Mouse (Mus musculus) embryonic facial prominence, embryonic 13.5 days (tissue): ENCODE measurements around the gene Secisbp2. TPM values are rescaled to one million over a fixed set of nuclear protein-coding genes. Genes with fewer than 3 reads are reported as not detected.

Source experiments
- ATAC-seq: fragments of 200-750 bp; cut with Nextera tagmentation; 2 replicates; pipeline ENCODE4 v1.8.0; 2017; ENCODE audit warnings: low read depth; ENCODE audit not compliant: insufficient number of reproducible peaks, insufficient read depth, low FRiP score, low TSS enrichment
- H3K27ac ChIP-seq: fragments of 300-500 bp; sonication (generic); 2 replicates; pipeline ENCODE4 v1.5.1; 2015; ENCODE audit warnings: moderate library complexity, mild to moderate bottlenecking, inconsistent platforms
- H3K27me3 ChIP-seq: fragments of 300-500 bp; sonication (generic); 2 replicates; pipeline ENCODE4 v1.6.1; 2015; ENCODE audit warnings: mild to moderate bottlenecking, inconsistent platforms
- H3K36me3 ChIP-seq: fragments of 300-500 bp; sonication (generic); 2 replicates; pipeline ENCODE4 v1.6.1; 2015; ENCODE audit warnings: mild to moderate bottlenecking, inconsistent platforms
- H3K4me1 ChIP-seq: fragments of 300-500 bp; sonication (generic); 2 replicates; pipeline ENCODE4 v1.6.1; 2015; ENCODE audit warnings: inconsistent platforms
- H3K4me2 ChIP-seq: fragments of 300-500 bp; sonication (generic); 2 replicates; pipeline ENCODE4 v1.6.1; 2015; ENCODE audit warnings: moderate library complexity, mild to moderate bottlenecking, inconsistent platforms
- H3K4me3 ChIP-seq: fragments of 300-500 bp; sonication (generic); 2 replicates; pipeline ENCODE4 v1.5.1; 2015; ENCODE audit warnings: mild to moderate bottlenecking, inconsistent platforms
- H3K9ac ChIP-seq: fragments of 300-500 bp; sonication (generic); 2 replicates; pipeline ENCODE4 v1.6.1; 2015; ENCODE audit warnings: mild to moderate bottlenecking, inconsistent platforms
- H3K9me3 ChIP-seq: fragments of 300-500 bp; sonication (generic); 2 replicates; pipeline ENCODE4 v1.6.1; 2016; ENCODE audit warnings: inconsistent platforms
- WGBS: fragments of 180-500 bp; shearing (Covaris S2); methylation state at CpG from one replicate; pipeline ENCODE4 v1.1.7; 2015; ENCODE audit warnings: mixed read lengths; 5-methylcytosine and 5-hydroxymethylcytosine counted together
- polyA plus RNA-seq: library from polyadenylated mRNA; unstranded; fragments of >200 nt; fragmentation: Nextera tagmentation; extraction: Ambion mirVana; gene quantifications from 2 replicates; pipeline ENCODE4 v1.2.1, GENCODE M21; 2015

Gene Secisbp2
- polyA plus RNA-seq, result 36.1 and 38.3 TPM in 2 replicates

GRCm38 (mm10) chr13:51651408-51652064 lies at the start of gene Secisbp2:
Secisbp2 (plus strand) TSS chr13:51651697.
- H3K36me3 ChIP-seq, result peaks cover 37% of the 10 kb centered on the region
- peaks cover 33% of the 10 kb centered on the region for H3K4me1 ChIP-seq
- peak within 1 kb of the TSS; percentile 81 for H3K9ac ChIP-seq
- no peaks in the 10 kb centered on the region for H3K27me3 ChIP-seq
- under 1% methylated on average over 69 of the region's 69 CpGs for WGBS
- peak within 1 kb of the TSS; percentile 89 for H3K27ac ChIP-seq
- H3K9me3 ChIP-seq, result no peaks in the 10 kb centered on the region
- H3K4me2 ChIP-seq, result peak within 1 kb of the TSS; percentile 82
- peak; percentile 89 for ATAC-seq
- peak within 1 kb of the TSS; percentile 71 for H3K4me3 ChIP-seq

- Histone ChIP-seq H3K4me3 (no peak overlapping the region), H3K4me2 (peak overlapping the region; percentile 55), H3K9ac (no peak overlapping the region), H3K36me3 (no peaks in the 10 kb centered on the region), H3K27ac (no peak overlapping the region), H3K27me3 (no peaks in the 10 kb centered on the region), H3K4me1 (peaks cover 15% of the 10 kb centered on the region), H3K9me3 (no peaks in the 10 kb centered on the region)
- 65% methylated on average over 8 of the region's 8 CpGs for WGBS
- no peak for ATAC-seq
Observed at GRCm38 (mm10) chr13:51602764-51603163, 48.7 kb upstream of the Secisbp2 start.

- Histone ChIP-seq H3K4me3 (peak overlapping the region; percentile 25), H3K4me1 (peaks cover 15% of the 10 kb centered on the region), H3K9me3 (no peaks in the 10 kb centered on the region), H3K36me3 (no peaks in the 10 kb centered on the region), H3K27ac (no peak overlapping the region), H3K9ac (peak overlapping the region; percentile 46; the same call in 1 of the 2 replicates), H3K4me2 (peak overlapping the region; percentile 55), H3K27me3 (no peaks in the 10 kb centered on the region)
- WGBS, result 15% methylated on average over 16 of the region's 16 CpGs
- ATAC-seq, result no peak
Observed at GRCm38 (mm10) chr13:51603221-51603893, 48.1 kb upstream of the Secisbp2 start.

GRCm38 (mm10) chr13:51603894-51604244 lies 47.6 kb upstream of the Secisbp2 start:
- WGBS, result 37% methylated on average over 4 of the region's 4 CpGs
- no peak overlapping the region for H3K27ac ChIP-seq
- ATAC-seq, result no peak
- peak overlapping the region; percentile 25 for H3K4me3 ChIP-seq
- H3K9ac ChIP-seq, result 0 out of 2 replicates have a peak overlapping the region, but pooled peaks have one; percentile 46
- H3K36me3 ChIP-seq, result no peaks in the 10 kb centered on the region
- H3K27me3 ChIP-seq, result no peaks in the 10 kb centered on the region
- no peaks in the 10 kb centered on the region for H3K9me3 ChIP-seq
- peaks cover 15% of the 10 kb centered on the region for H3K4me1 ChIP-seq
- peak overlapping the region; percentile 55 for H3K4me2 ChIP-seq

GRCm38 (mm10) chr13:51609231-51609630 lies 42.3 kb upstream of the Secisbp2 start:
- no peak for ATAC-seq
- Histone ChIP-seq H3K36me3 (no peaks in the 10 kb centered on the region), H3K4me1 (peaks cover 7% of the 10 kb centered on the region; the same call in 1 of the 2 replicates), H3K9me3 (no peaks in the 10 kb centered on the region), H3K27ac (no peak overlapping the region), H3K9ac (no peak overlapping the region), H3K4me2 (no peak overlapping the region), H3K27me3 (no peaks in the 10 kb centered on the region), H3K4me3 (no peak overlapping the region)
- WGBS, result 91% methylated on average over 7 of the region's 7 CpGs

GRCm38 (mm10) chr13:51611060-51611459 lies 40.4 kb upstream of the Secisbp2 start:
- no peak for ATAC-seq
- H3K9ac ChIP-seq, result no peak overlapping the region
- H3K27ac ChIP-seq, result no peak overlapping the region
- H3K27me3 ChIP-seq, result no peaks in the 10 kb centered on the region
- no peaks in the 10 kb centered on the region for H3K36me3 ChIP-seq
- H3K4me2 ChIP-seq, result peak overlapping the region; percentile 32; the same call in 1 of the 2 replicates
- H3K4me1 ChIP-seq, result peaks cover 14% of the 10 kb centered on the region; the same call in 1 of the 2 replicates
- no peaks in the 10 kb centered on the region for H3K9me3 ChIP-seq
- no peak overlapping the region for H3K4me3 ChIP-seq
- WGBS, result 19% methylated on average over 9 of the region's 9 CpGs

- WGBS, result 34% methylated on average over 5 of the region's 5 CpGs
- Histone ChIP-seq H3K4me3 (no peak overlapping the region), H3K4me1 (peaks cover 18% of the 10 kb centered on the region), H3K27me3 (no peaks in the 10 kb centered on the region), H3K9me3 (no peaks in the 10 kb centered on the region), H3K36me3 (no peaks in the 10 kb centered on the region), H3K4me2 (peak overlapping the region; percentile 32; the same call in 1 of the 2 replicates), H3K27ac (no peak overlapping the region), H3K9ac (no peak overlapping the region)
- no peak for ATAC-seq
Observed at GRCm38 (mm10) chr13:51611500-51611899, 40.0 kb upstream of the Secisbp2 start.

GRCm38 (mm10) chr13:51615815-51616214 lies 35.7 kb upstream of the Secisbp2 start:
- 49% methylated on average over 10 of the region's 10 CpGs for WGBS

GRCm38 (mm10) chr13:51616417-51617044 lies 35.0 kb upstream of the Secisbp2 start:
- 6% methylated on average over 12 of the region's 12 CpGs for WGBS

More at GRCm38 (mm10) chr13:51615815-51616214, 35.7 kb upstream of the Secisbp2 start:
- H3K27me3 ChIP-seq, result no peaks in the 10 kb centered on the region
- 0 out of 2 replicates have a peak overlapping the region, but pooled peaks have one; percentile 11 for H3K9ac ChIP-seq
- H3K36me3 ChIP-seq, result no peaks in the 10 kb centered on the region
- H3K4me3 ChIP-seq, result no peak overlapping the region
- no peak overlapping the region for H3K27ac ChIP-seq
- H3K4me2 ChIP-seq, result no peak overlapping the region
- ATAC-seq, result no peak
- H3K9me3 ChIP-seq, result no peaks in the 10 kb centered on the region
- peaks cover 23% of the 10 kb centered on the region for H3K4me1 ChIP-seq

GRCm38 (mm10) chr13:51617306-51617705 lies 34.2 kb upstream of the Secisbp2 start:
- no peak for ATAC-seq
- Histone ChIP-seq H3K4me1 (peaks cover 16% of the 10 kb centered on the region), H3K9me3 (no peaks in the 10 kb centered on the region), H3K4me2 (no peak overlapping the region), H3K4me3 (no peak overlapping the region), H3K36me3 (no peaks in the 10 kb centered on the region), H3K9ac (no peak overlapping the region), H3K27me3 (no peaks in the 10 kb centered on the region), H3K27ac (no peak overlapping the region)
- 54% methylated on average over 1 of the region's 1 CpGs for WGBS

More at GRCm38 (mm10) chr13:51616417-51617044, 35.0 kb upstream of the Secisbp2 start:
- ATAC-seq, result no peak
- Histone ChIP-seq H3K4me2 (peak overlapping the region; percentile 26), H3K4me3 (no peak overlapping the region), H3K36me3 (no peaks in the 10 kb centered on the region), H3K4me1 (peaks cover 17% of the 10 kb centered on the region), H3K27ac (no peak overlapping the region), H3K9me3 (no peaks in the 10 kb centered on the region), H3K27me3 (no peaks in the 10 kb centered on the region), H3K9ac (peak overlapping the region; percentile 41; the same call in 1 of the 2 replicates)

GRCm38 (mm10) chr13:51617861-51618260 lies 33.6 kb upstream of the Secisbp2 start:
- Histone ChIP-seq H3K9ac (no peak overlapping the region), H3K27ac (no peak overlapping the region), H3K4me2 (no peak overlapping the region), H3K4me3 (no peak overlapping the region), H3K4me1 (peaks cover 16% of the 10 kb centered on the region), H3K36me3 (no peaks in the 10 kb centered on the region), H3K27me3 (no peaks in the 10 kb centered on the region), H3K9me3 (no peaks in the 10 kb centered on the region)
- WGBS, result 14% methylated on average over 6 of the region's 6 CpGs
- ATAC-seq, result 0 out of 2 replicates have a peak, but pooled peaks have one; percentile 20
